Mouse (Mus musculus): ENCODE data around the gene Neurl1a.

DNA sequence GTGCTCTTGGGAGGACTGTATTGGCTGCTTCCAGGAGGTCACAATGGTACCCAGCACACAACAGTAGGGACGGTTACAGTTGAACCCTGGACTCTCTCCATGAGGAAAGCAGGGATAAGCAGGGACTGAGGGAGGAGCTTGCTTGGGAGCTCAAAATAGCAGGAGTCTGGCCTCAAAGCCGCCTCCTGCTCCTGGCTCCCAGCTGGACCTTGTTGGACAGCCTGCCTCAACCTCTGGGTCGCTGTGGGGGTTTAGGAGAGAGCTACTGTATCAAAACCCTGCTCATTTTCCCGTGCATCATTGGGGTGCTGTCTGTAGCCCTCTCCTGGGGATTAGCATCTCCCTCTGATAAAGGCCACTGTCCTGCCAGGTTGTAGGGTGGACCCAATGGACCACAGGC, 100.8 kb downstream of the Neurl1a start:
- no peak for TF ChIP-seq POLR2A (IDR thresholded peaks at IDR 0.05; ENCODE audit: borderline replicate concordance, control insufficient read depth, low read depth, low read length)
- no peak for TF ChIP-seq CTCF (IDR thresholded peaks at IDR 0.05; ENCODE audit: control insufficient read depth, insufficient read depth, low read length)

Data from bone marrow, adult 2 months (tissue).